Mouse (Mus musculus): ENCODE results near the gene St7.

DNA sequence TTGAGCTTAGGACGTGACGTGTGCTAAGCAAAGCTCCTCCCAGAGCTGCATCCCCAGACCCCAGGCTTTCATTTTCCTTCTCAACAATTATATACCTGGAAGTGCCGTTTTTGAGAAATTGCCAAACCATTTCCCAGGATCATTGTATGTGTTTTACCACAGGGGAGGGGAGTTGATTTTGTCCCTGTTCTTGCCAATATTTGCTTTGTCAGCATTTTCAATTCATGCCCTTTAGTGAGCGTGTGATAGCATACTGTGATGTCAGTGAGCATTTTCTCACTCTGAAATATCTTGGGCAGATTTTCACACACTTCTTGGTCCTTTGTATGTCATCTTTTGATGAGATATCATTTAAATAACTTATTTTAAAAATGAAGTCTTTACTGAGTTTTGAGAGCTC lies 65.8 kb downstream of the St7 start:
- no peak for TF ChIP-seq CTCF (IDR thresholded peaks at IDR 0.05; ENCODE audit: low read depth)
- no peak for TF ChIP-seq EP300 (IDR thresholded peaks at IDR 0.05; ENCODE audit: low read depth)
